Mouse (Mus musculus) spleen, adult 2 months (tissue): ENCODE measurements around the gene Snx30.

Experiments used
- CTCF ChIP-seq: fragments of 200-500 bp; IDR thresholded peaks from 2 replicates; pipeline ENCODE4 v1.5.1; 2011; ENCODE audit warnings: mild to moderate bottlenecking, inconsistent platforms; ENCODE audit not compliant: insufficient read depth, insufficient read length, insufficient replicate concordance; ENCODE audit errors: extremely low read depth
- POLR2A ChIP-seq: fragments of 200-500 bp; IDR thresholded peaks from 2 replicates; pipeline ENCODE4 v1.6.1; 2011; ENCODE audit warnings: low read depth, low read length, inconsistent platforms

GRCm38 (mm10) chr4:59892731-59893130 is 87.1 kb downstream of the Snx30 start:
- no peak for TF ChIP-seq CTCF
- no peak for TF ChIP-seq POLR2A
